Mouse (Mus musculus): ENCODE measurements at regions not wholly inside any gene's neighbourhood (a gene's known extent, or its start where the extent isn't known, plus 50 kb on each side); places are given as distances from the start of the nearest gene placed in this dataset.
A peak's percentile ranks its signal among the peaks of the same experiment; 100 is the strongest.

DNA sequence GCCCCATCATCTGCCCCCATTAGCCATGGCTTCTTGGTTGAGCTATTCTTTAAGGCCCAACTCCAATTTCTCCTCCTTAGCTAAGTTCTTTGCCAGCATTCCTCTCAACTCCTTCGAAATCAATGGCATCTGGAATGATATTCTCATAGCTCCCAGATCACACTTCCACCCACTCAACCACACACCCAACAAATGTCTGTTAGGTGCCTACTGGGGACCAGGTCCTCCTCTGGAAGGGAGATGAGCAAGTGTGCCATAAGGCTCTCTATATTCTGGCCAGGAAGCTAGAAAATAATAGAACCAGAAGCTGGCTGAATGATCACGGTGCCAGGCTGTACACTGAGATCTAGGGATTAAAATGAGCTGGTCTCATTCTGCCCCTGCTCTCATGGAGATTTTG lies 161.6 kb downstream of the Hibadh start:
- DNase-seq (ENCODE audit: low spot score in 2 of 2), result peak in 1 of 2 experiments; percentile 11

DNA sequence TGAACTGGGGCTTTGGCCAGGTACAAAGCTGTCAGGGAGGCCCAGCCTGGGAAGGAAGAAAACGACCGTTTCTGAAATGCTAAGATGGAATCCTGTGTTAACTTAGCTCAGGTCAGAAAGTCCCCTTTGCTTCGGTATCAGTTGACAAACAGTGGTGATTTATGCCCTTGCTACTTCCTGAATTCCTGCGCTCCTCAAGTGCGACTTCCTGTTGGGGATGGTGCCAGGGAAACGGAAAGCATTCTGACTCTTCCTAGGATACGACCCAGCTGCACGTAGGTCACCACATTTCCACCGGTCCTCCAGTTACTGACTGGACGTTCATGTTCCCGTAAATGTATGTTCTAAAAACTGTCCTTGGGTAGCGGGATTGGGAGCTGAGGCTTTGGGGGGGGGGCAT lies 161.0 kb downstream of the Hibadh start:
- DNase-seq (ENCODE audit: low spot score in 2 of 2), result no peak

DNA sequence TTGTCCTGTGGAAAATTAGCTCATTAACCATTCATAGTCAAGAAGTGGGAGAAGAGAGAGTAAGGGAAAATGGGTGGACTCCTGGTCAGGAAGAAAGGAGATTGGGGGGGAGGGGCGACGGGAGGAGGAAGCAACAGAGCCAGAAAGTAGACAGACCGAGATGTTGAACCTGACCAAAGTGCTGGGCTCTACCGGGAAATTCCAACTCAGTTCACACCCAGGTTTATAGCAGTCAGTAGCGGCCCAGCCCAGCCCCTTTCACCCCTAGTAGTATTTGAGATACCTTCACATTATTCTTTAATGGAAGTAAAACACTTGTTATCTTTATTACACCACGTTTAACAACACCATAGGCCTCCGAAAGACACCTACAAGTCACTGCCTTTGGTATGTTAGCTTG lies 158.2 kb downstream of the Hibadh start:
- no peak for DNase-seq (ENCODE audit: low spot score in 2 of 2)

DNA sequence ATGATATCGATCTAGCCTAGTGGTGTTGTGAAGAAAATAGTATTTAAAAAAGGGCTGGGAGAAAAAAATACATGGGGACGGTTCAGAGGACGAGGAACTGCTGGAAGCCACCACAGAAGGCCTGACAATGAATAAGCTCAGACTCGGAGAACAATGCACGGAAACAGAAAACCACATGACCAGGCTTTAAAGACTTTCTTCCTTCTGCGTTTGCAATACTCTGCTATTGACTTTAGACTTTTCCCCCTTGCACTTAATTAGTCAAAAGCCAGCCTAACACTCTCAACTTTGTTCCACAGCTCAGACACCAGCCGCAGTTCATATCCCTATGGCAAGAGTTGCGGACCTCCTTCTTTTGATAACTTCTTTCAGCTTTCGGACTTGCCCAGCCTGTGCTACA lies 154.0 kb downstream of the Hibadh start:
- DNase-seq (ENCODE audit: low spot score in 2 of 2), result no peak

DNA sequence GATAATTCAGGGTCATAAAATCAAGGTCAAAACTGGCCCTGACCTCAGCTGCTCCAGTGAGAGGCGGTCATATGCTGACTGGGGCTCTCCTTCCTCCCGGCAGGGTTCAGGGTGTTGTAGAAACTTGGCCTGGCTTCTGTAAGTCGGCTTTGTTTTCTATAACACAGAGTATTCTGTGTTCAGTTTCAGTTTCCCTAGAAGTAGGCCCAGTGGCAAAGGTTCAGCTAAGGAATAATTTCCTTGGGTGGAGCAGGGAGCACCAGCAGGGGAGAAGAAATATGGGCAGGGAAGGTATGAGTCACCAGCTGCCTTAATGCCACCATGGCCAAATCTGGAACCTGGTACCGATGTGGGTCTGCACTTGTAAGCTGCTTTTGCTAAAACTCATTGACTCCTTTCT lies 153.5 kb downstream of the Hibadh start:
- no peak for DNase-seq (ENCODE audit: low spot score in 2 of 2)

DNA sequence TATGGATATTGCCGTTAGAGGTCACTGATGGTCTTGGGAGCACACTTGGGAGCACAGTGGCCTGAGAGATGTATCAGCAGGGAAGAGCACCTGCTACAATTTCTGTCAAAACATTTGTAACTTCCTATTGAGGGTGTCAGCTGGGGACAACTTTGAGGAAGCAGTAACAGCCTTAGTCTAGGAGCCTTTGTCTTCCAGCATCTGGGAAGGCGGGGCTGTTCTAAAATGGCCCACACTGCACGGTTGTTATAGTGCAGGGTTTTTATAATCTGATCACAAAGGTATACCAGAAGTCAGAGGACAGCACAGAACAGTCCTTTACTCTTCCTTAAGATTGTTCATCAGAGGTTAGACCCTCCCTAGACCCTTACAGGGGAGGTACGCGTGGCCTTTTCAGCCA lies 152.3 kb downstream of the Hibadh start:
- no peak for DNase-seq (ENCODE audit: low spot score in 2 of 2)

DNA sequence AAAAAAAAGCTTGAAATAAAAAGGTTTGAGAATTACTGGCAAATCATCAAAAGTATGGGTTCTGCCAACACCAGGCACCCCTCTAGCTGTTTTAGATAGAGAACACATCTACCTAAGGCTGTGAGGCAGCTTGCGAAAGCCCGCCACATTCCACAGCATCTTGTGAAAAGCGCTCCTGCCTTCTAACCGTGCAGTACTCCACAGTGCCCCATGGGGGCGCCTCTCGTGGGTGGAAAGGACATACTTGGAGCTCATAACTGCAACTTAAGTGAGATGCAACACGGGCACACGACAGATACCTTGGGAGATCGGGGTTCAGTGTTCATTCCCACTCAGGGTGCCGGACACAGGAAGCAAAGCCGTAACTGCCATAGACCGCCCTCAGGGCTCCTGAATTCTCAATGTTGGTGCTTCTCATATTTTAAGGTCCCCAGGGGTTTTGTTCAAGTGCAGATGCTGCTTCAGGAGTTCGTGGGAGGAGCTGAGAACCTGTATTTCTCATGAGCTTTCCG lies 149.9 kb downstream of the Hibadh start:
- no peak for DNase-seq (ENCODE audit: low spot score in 2 of 2)

DNA sequence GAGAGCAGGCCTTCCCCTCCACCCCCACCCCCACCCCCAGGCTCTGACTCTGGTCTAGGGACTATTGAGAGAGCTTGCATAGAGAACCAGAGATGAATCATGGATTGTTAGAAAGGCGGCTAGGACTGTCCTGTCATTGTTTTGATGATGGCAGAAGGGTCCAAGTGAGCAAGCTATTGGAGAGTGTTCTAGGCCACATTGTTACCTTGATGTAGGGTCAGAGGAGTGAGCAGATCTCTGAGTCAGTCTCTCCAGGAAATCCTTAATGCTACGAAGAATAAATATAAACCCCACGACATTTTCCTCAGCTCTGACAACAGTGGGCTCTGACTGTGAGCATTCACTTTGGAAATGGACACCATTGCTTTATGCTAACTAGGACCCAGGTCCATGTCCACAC lies 144.9 kb downstream of the Hibadh start:
- DNase-seq (ENCODE audit: low spot score in 2 of 2), result no peak

DNA sequence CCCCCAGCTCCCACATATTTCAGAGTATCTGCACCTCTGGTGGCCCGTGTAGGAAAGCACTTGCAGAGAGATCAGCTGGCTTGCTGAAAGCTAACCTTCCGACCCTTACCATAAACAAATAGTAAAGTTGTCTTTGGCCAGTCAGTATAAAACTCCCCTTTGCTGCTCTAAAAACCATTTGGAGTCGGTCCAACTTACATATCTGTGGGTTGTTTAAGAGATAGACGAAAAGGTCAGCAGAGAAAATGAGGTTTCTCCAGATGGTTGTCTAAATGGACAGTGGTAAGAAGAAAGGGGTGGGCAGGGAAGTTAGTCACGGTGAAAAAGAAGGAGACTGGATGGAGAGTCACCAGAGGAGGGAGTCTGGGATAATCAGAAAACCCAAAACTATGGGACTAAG lies 144.3 kb downstream of the Hibadh start:
- no peak for DNase-seq (ENCODE audit: low spot score in 2 of 2)

Data from left cerebral cortex, adult 8-10 months (tissue).